Mouse (Mus musculus) heart, adult 2 months (tissue): ENCODE measurements at regions not wholly inside any gene's neighbourhood (a gene's known extent, or its start where the extent isn't known, plus 50 kb on each side); places are given as distances from the start of the nearest gene placed in this dataset.

Experiments
- DNase-seq, 2 experiments: peaks; one replicate each; pipeline ENCODE4 v3.0.0; 2021
- H3K27ac ChIP-seq: fragments of 200-600 bp; 2 replicates; pipeline ENCODE4 v1.8.1; 2022
- H3K27me3 ChIP-seq: fragments of 200-500 bp; 2 replicates; pipeline ENCODE4 v1.6.1; 2012; ENCODE audit warnings: mild to moderate bottlenecking, low read length, inconsistent platforms, mixed read lengths; ENCODE audit not compliant: control insufficient read depth, insufficient read depth
- H3K36me3 ChIP-seq: fragments of 200-500 bp; 2 replicates; pipeline ENCODE4 v1.6.1; 2012; ENCODE audit warnings: low read length, inconsistent platforms; ENCODE audit not compliant: control insufficient read depth, insufficient read depth
- H3K4me1 ChIP-seq: fragments of 200-500 bp; 2 replicates; pipeline ENCODE4 v1.6.1; 2011; ENCODE audit warnings: low read length; ENCODE audit not compliant: control insufficient read depth, insufficient read depth
- H3K4me3 ChIP-seq: fragments of 200-600 bp; 2 replicates; pipeline ENCODE4 v1.8.1; 2022
- H3K79me2 ChIP-seq: fragments of 200-500 bp; replicated peaks from 2 replicates; pipeline ENCODE4 v1.6.1; 2012; ENCODE audit warnings: mild to moderate bottlenecking, inconsistent platforms, low read length, moderate library complexity, mixed read lengths; ENCODE audit not compliant: control insufficient read depth, insufficient read depth
- H3K9ac ChIP-seq: fragments of 200-500 bp; 2 replicates; pipeline ENCODE4 v1.6.1; 2012; ENCODE audit warnings: low read depth, mild to moderate bottlenecking, control low read depth, inconsistent platforms, low read length, mixed read lengths
- CTCF ChIP-seq: fragments of 200-600 bp; IDR thresholded peaks from 2 replicates; pipeline ENCODE4 v1.8.1; 2022; ENCODE audit warnings: antibody characterized with exemption, mild to moderate bottlenecking, moderate library complexity
- EP300 ChIP-seq: fragments of 200-500 bp; IDR thresholded peaks from 2 replicates; pipeline ENCODE4 v1.6.1; 2011; ENCODE audit warnings: low read depth, low read length, control low read depth; ENCODE audit not compliant: insufficient read depth
- POLR2A ChIP-seq: fragments of 200-500 bp; IDR thresholded peaks from 2 replicates; pipeline ENCODE4 v1.6.1; 2011; ENCODE audit warnings: mild to moderate bottlenecking, low read depth, low read length, control low read depth; ENCODE audit not compliant: insufficient read depth
- WGBS: fragments of 180-500 bp; shearing (Covaris S2); methylation state at CpG from one replicate; pipeline ENCODE4 v1.1.7; 2018; 5-methylcytosine and 5-hydroxymethylcytosine counted together
- intact Hi-C: fragments of 180-260 bp; cut with DNase I; formaldehyde crosslinking; loops from one replicate; pipeline ENCODE4 v1.15.1; 2025

DNA sequence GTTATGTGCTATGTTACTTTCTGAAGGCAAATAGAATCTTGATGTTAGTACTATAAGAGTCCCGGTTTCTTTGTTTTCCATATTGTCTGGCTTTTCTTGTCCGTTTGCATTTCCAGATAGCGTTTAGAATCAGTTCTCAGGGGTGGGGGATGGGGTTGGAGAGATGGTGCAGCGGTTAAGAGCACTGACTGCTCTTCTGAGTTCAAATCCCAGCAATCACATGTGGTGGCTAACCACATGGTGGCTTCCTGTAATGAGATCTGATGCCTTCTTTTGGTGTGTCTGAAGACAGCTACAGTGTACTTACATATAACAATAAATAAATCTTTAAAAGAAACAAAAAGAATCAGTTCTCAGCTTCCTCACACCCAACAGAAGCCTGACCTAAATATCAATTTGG, 623.5 kb upstream of the Gm10131 start:
- Histone ChIP-seq H3K4me1 (no peaks in the 10 kb centered on the region), H3K9ac (no peak overlapping the region), H3K4me3 (no peak overlapping the region), H3K27me3 (no peaks in the 10 kb centered on the region), H3K27ac (no peak overlapping the region), H3K36me3 (no peaks in the 10 kb centered on the region), H3K79me2 (no peaks in the 10 kb centered on the region)
- intact Hi-C loops = no loop called here
- no peak for DNase-seq
- WGBS = 77% methylated on average over 4 of the region's 4 CpGs
- TF ChIP-seq CTCF (no peak), EP300 (no peak), POLR2A (no peak)

DNA sequence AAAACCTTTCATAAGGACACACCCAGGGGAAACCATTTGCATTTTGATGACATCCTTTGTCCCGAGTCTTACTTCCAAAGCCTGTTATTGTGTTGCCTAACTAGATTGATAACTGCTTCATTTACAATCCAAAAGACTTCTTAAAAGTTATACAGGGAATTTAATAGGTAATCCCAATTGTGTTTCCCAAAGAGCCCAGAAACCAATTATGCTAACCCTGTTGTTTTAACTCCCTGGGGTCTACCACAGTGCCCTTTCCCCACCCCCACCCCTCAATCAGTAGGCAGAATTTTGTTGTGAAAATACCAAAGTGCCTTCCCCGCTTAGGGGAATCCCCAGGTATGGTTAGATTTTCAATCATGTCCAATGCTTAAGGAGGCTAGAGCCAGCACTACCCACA, 621.3 kb upstream of the Gm10131 start:
- Histone ChIP-seq H3K4me3 (no peak overlapping the region), H3K4me1 (no peaks in the 10 kb centered on the region), H3K79me2 (no peaks in the 10 kb centered on the region), H3K27me3 (no peaks in the 10 kb centered on the region), H3K27ac (no peak overlapping the region), H3K9ac (no peak overlapping the region), H3K36me3 (no peaks in the 10 kb centered on the region)
- no peak for DNase-seq
- 50% methylated on average over 2 of the region's 2 CpGs for WGBS
- TF ChIP-seq EP300 = no peak
- no peak for TF ChIP-seq POLR2A
- TF ChIP-seq CTCF = no peak
- intact Hi-C loops = no loop called here

DNA sequence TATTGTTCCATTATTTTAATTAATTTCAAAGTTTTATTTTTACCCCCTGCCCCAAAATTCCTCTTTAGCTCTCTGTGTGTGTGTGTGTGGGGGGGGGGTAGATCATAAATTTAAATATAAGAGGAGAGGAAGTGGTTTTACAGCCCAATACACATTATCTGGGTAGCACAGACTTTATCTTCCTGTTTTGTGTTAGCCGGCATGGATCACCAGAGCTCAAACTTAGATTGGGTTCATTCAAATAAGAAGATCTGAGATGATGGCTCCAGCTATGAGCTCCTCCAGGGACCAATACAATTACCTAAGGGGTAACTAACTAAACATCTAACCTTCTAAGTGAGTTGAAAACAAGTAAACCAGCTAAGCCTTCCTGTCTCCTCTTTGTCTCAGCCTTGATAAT, 620.8 kb upstream of the Gm10131 start:
- no peak overlapping the region for H3K4me3 ChIP-seq
- H3K9ac ChIP-seq = no peak overlapping the region
- no peaks in the 10 kb centered on the region for H3K4me1 ChIP-seq
- H3K79me2 ChIP-seq = no peaks in the 10 kb centered on the region
- intact Hi-C loops = no loop called here
- WGBS = 49% methylated on average over 1 of the region's 1 CpGs
- no peak for TF ChIP-seq EP300
- no peak for TF ChIP-seq POLR2A
- no peak for TF ChIP-seq CTCF
- no peaks in the 10 kb centered on the region for H3K27me3 ChIP-seq
- no peaks in the 10 kb centered on the region for H3K36me3 ChIP-seq
- no peak overlapping the region for H3K27ac ChIP-seq
- DNase-seq = no peak

DNA sequence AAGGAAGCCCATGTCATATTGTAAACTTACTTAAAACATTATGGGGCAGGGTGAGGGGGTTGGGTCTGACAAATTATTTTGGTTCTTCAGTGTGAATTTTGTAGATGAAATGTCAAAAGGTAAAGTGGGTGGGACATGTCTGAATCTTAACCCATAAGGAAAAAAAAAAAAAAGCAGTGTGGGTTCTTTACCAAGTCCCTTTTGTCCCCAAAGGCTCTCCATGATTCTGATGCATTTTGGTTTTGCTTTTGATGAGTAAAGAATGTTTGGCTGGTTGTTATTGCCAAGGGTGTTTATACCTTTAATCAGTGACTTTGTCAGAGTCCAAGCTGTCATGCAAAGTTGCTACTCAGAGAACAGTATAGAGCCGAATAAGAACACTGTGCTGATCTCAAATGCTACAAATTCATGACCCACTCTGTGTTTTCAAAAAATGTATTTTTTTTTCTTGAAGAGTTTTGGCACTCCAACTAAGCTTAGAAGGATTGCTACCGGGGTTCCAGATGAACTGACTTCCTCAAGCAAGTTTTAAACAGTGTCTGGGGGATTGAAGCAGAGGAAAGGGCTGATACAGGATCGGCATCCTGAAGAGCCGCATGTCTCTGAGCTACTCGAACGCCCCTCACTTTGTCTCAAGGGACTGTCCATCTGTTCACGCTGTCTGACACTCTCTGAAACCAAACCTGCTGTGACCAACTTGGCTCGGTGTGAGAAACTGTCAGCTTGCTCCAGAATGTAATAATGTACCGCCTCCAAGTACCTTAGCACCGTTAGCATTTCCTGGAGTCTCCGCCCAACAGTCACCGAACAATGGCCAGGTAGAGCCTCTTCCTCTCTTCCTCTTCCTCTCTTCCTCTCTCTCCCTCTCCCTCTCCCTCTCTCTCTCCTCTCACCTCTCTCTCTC, 619.8 kb upstream of the Gm10131 start:
- WGBS = 14% methylated on average over 12 of the region's 12 CpGs
- intact Hi-C loops = no loop called here

DNA sequence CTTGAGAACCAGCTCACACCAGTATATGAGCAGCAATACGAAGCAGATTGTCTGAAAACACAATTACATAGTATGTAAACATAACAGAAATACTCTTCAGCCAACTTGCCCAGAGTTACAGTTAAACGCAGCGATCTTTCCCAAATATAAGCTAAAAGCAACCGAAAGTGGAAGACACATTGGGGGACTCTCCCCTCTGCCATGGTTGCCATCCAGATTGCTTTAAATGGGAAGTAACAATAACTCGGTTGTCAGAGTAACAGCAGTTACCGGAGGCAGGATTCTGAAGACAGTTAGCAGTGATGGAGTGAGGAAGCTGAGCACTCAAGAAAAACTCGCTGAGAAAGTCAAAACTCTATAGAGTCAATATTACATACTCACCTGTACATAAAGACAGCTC, 618.0 kb upstream of the Gm10131 start:
- 91% methylated on average over 7 of the region's 7 CpGs for WGBS
- no peak overlapping the region for H3K27ac ChIP-seq
- intact Hi-C loops = no loop called here
- no peaks in the 10 kb centered on the region for H3K79me2 ChIP-seq
- H3K4me3 ChIP-seq = no peak overlapping the region
- DNase-seq = no peak
- no peaks in the 10 kb centered on the region for H3K36me3 ChIP-seq
- H3K9ac ChIP-seq = no peak overlapping the region
- TF ChIP-seq EP300 (no peak), POLR2A (no peak), CTCF (no peak)
- no peaks in the 10 kb centered on the region; the same call in 1 of the 2 replicates for H3K27me3 ChIP-seq
- no peaks in the 10 kb centered on the region for H3K4me1 ChIP-seq

More for the DNA sequence above, 619.8 kb upstream of the Gm10131 start:
- no peak for DNase-seq
- H3K9ac ChIP-seq = no peak overlapping the region
- no peaks in the 10 kb centered on the region for H3K79me2 ChIP-seq
- H3K27me3 ChIP-seq = no peaks in the 10 kb centered on the region
- H3K27ac ChIP-seq = no peak overlapping the region
- TF ChIP-seq CTCF = no peak
- no peak for TF ChIP-seq POLR2A
- no peak for TF ChIP-seq EP300
- no peaks in the 10 kb centered on the region for H3K4me1 ChIP-seq
- no peak overlapping the region for H3K4me3 ChIP-seq
- H3K36me3 ChIP-seq = no peaks in the 10 kb centered on the region

DNA sequence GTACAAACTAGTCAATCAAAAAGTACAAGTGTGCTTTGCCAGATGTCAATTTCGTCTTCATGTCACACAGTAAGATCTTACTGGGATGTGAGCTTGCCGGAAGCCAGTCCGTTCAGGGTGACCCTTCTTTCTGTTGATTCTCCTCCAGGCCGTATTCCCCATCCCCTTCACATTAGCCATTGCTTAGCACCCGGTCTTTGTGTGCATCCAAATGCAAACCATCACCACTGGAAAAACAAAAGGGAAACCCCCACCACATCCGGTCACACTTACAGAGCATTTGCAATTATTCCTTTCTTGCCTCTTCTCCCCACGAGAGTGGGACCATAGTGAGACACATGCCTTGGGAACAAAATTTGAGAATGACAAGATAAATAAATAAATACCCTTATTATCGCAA, 616.2 kb upstream of the Gm10131 start:
- intact Hi-C loops = no loop called here
- no peak overlapping the region for H3K27ac ChIP-seq
- H3K36me3 ChIP-seq = no peaks in the 10 kb centered on the region
- H3K9ac ChIP-seq = no peak overlapping the region
- H3K4me1 ChIP-seq = no peaks in the 10 kb centered on the region
- no peak for TF ChIP-seq EP300
- no peak for TF ChIP-seq CTCF
- no peak for TF ChIP-seq POLR2A
- no peaks in the 10 kb centered on the region; the same call in 1 of the 2 replicates for H3K27me3 ChIP-seq
- H3K4me3 ChIP-seq = no peak overlapping the region
- no peak for DNase-seq
- H3K79me2 ChIP-seq = no peaks in the 10 kb centered on the region
- 84% methylated on average over 8 of the region's 8 CpGs for WGBS
